ENCODE assay signal across 8 mouse cellular contexts in the genomic region with DNA sequence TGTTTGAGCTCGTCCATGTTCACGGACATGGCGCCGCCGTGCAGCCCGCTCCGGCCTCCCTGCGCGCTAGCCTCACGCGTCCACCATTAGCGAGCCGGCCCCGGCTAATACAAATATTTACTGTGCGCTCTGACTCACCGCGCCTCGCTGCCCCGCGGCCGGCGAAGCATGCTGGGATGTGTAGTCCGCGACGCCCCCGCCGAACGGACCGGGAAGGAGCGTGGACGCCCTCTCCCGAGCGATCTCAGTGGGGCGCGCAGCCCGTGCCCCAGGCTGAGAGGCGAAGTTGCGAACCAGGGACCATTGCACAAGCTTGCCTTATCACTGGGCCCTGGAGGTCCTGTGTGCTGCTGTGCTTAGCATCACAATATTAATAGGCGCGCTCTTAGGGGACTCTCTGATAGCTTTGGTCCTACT. TPM values are rescaled to one million over a fixed set of nuclear protein-coding genes. Genes with fewer than 3 reads are reported as not detected.
DNase-seq lines count a peak whose midpoint lies in the region; ATAC-seq and TF ChIP-seq lines count a peak whose summit lies in the region.

No protein-coding gene starts in this region.

- intact Hi-C loops in left cerebral cortex, postnatal 4 days (cut with DNase I): no loop called here

- peak; percentile 68 for ATAC-seq in intestine, postnatal 0 days
- ATAC-seq in midbrain, embryonic 11.5 days (ENCODE audit: low FRiP score): peak; percentile 78

- H3K27me3 ChIP-seq in intestine, postnatal 0 days (replicated peaks; ENCODE audit: control insufficient read depth, insufficient read depth, low read length): no peaks in the 10 kb centered on the region
- H3K27me3 ChIP-seq in midbrain, embryonic 11.5 days (ENCODE audit: control insufficient read depth, insufficient read depth, low read length): no peaks in the 10 kb centered on the region

- TF ChIP-seq CTCF in intestine, postnatal 0 days (IDR thresholded peaks at IDR 0.05; ENCODE audit: low read depth): peak; percentile 67

- WGBS in intestine, postnatal 0 days: under 1% methylated on average over 40 of the region's 40 CpGs
- under 1% methylated on average over 40 of the region's 40 CpGs for WGBS in midbrain, embryonic 11.5 days

- H3K27ac ChIP-seq in intestine, postnatal 0 days (ENCODE audit: low read depth, low read length): peak overlapping the region; percentile 97
- H3K27ac ChIP-seq in midbrain, embryonic 11.5 days (ENCODE audit: low read depth, low read length): peak overlapping the region; percentile 95

- H3K36me3 ChIP-seq in intestine, postnatal 0 days (ENCODE audit: control insufficient read depth, insufficient read depth): peaks cover 18% of the 10 kb centered on the region; the same call in 1 of the 2 replicates
- no peaks in the 10 kb centered on the region for H3K36me3 ChIP-seq in midbrain, embryonic 11.5 days (ENCODE audit: control insufficient read depth, insufficient read depth, low read length)

- H3K4me3 ChIP-seq in intestine, postnatal 0 days (ENCODE audit: low read depth, low read length): peak overlapping the region; percentile 87
- peak overlapping the region; percentile 78 for H3K4me3 ChIP-seq in midbrain, embryonic 11.5 days (ENCODE audit: low read depth, low read length)

- peak overlapping the region; percentile 74 for H3K4me2 ChIP-seq in intestine, postnatal 0 days (replicated peaks; ENCODE audit: low read depth)
- peak overlapping the region; percentile 91 for H3K4me2 ChIP-seq in midbrain, embryonic 11.5 days

- no peaks in the 10 kb centered on the region for H3K9me3 ChIP-seq in intestine, postnatal 0 days (ENCODE audit: control insufficient read depth)
- no peaks in the 10 kb centered on the region for H3K9me3 ChIP-seq in midbrain, embryonic 11.5 days (ENCODE audit: control insufficient read depth, low read length)

- DNase-seq in adrenal gland, postnatal 10 days: peak; percentile 94
- DNase-seq in embryo, embryonic 9.5 days (ENCODE audit: extremely low spot score): peak; percentile 89
- DNase-seq in gastrocnemius, postnatal 4 days (ENCODE audit: low spot score in 2 of 2): peak; percentile 82 to 90
- DNase-seq in left cerebral cortex, postnatal 4 days: peak; percentile 90
- DNase-seq in midbrain, embryonic 11.5 days (ENCODE audit: low spot score, missing footprints): peak; percentile 98
- DNase-seq in right cerebral cortex, postnatal 4 days: peak; percentile 82
- DNase-seq in yolk sac, embryonic 10.5 days (ENCODE audit: low spot score): peak; percentile 90

- peaks cover 8% of the 10 kb centered on the region for H3K4me1 ChIP-seq in intestine, postnatal 0 days (replicated peaks; ENCODE audit: control insufficient read depth, insufficient read depth, low read length)
- H3K4me1 ChIP-seq in midbrain, embryonic 11.5 days (ENCODE audit: control insufficient read depth, insufficient read depth, low read length): peaks cover 21% of the 10 kb centered on the region

- H3K9ac ChIP-seq in intestine, postnatal 0 days (ENCODE audit: low read depth, low read length): peak overlapping the region; percentile 87
- peak overlapping the region; percentile 84 for H3K9ac ChIP-seq in midbrain, embryonic 11.5 days (ENCODE audit: low read length)

RNA-seq across cellular contexts. Expression of a gene that starts 0.4 kb away (rescaled TPM):
- 10 to 100 TPM; 29.2 to 31.3 TPM for total RNA-seq in adrenal gland, postnatal 10 days (2021)
- 10 to 100 TPM; 32.3 to 32.8 TPM for total RNA-seq in gastrocnemius, postnatal 4 days (2021)
- polyA plus RNA-seq in intestine, postnatal 0 days (2015; fragmentation: Nextera tagmentation; extraction: Ambion mirVana): 22.9 and 24.9 TPM in 2 replicates
- total RNA-seq in left cerebral cortex, postnatal 4 days (2021): 10 to 100 TPM; 58.5 to 59.1 TPM
- 22.1 and 22.2 TPM in 2 replicates for polyA plus RNA-seq in midbrain, embryonic 11.5 days (2014; fragmentation: Nextera tagmentation; extraction: Ambion mirVana)

RNA-seq across cellular contexts. Expression of a gene that starts 6.3 kb away (rescaled TPM):
- 100 to 1,000 TPM in 1 of 2 experiments, 10 to 100 TPM in 1; 88.0 to 106 TPM for total RNA-seq in adrenal gland, postnatal 10 days (2021)
- total RNA-seq in gastrocnemius, postnatal 4 days (2021): 10 to 100 TPM; 87.3 to 91.8 TPM
- 57.8 and 62.8 TPM in 2 replicates for polyA plus RNA-seq in intestine, postnatal 0 days (2015; fragmentation: Nextera tagmentation; extraction: Ambion mirVana)
- 100 to 1,000 TPM; 152 to 163 TPM for total RNA-seq in left cerebral cortex, postnatal 4 days (2021)
- polyA plus RNA-seq in midbrain, embryonic 11.5 days (2014; fragmentation: Nextera tagmentation; extraction: Ambion mirVana): 63.8 and 66.9 TPM in 2 replicates

RNA-seq across cellular contexts. Expression of a gene that starts 44.5 kb away (rescaled TPM):
- not detected for total RNA-seq in adrenal gland, postnatal 10 days (2021)
- total RNA-seq in gastrocnemius, postnatal 4 days (2021): not detected
- polyA plus RNA-seq in intestine, postnatal 0 days (2015; fragmentation: Nextera tagmentation; extraction: Ambion mirVana): not detected in 2 replicates
- not detected for total RNA-seq in left cerebral cortex, postnatal 4 days (2021)
- polyA plus RNA-seq in midbrain, embryonic 11.5 days (2014; fragmentation: Nextera tagmentation; extraction: Ambion mirVana): 0.29 TPM in 1 of 2 replicates, not detected in the other

RNA-seq across cellular contexts. Expression of a gene that starts 58.8 kb away (rescaled TPM):
- total RNA-seq in adrenal gland, postnatal 10 days (2021): 10 to 100 TPM; 63.3 to 79.9 TPM
- total RNA-seq in gastrocnemius, postnatal 4 days (2021): 10 to 100 TPM; 51.5 to 57.6 TPM
- 77.7 and 79.5 TPM in 2 replicates for polyA plus RNA-seq in intestine, postnatal 0 days (2015; fragmentation: Nextera tagmentation; extraction: Ambion mirVana)
- total RNA-seq in left cerebral cortex, postnatal 4 days (2021): 10 to 100 TPM; 65.9 to 68.9 TPM
- 120 and 132 TPM in 2 replicates for polyA plus RNA-seq in midbrain, embryonic 11.5 days (2014; fragmentation: Nextera tagmentation; extraction: Ambion mirVana)

Comparison
In these comparisons a context has a peak if more than half of its experiments do, and no peak if none do; other contexts are left out.
1. Peak in every context shown above with its lines: DNase-seq, ATAC-seq, H3K4me3 ChIP-seq and H3K27ac ChIP-seq.